Mouse (Mus musculus) heart, adult 10 weeks (tissue): ENCODE measurements around the gene Tmem106c. TPM values are rescaled to one million over a fixed set of nuclear protein-coding genes. Genes with fewer than 3 reads are reported as not detected.

Source experiments
- polyA plus RNA-seq: library from polyadenylated mRNA; stranded (reverse); fragments of 350-450 nt; fragmentation: Illumina TruSeq; extraction: RNeasy Lipid Tissue Mini Kit (QIAGEN cat#74804); gene quantifications from one replicate; pipeline ENCODE4 v1.2.3, GENCODE M21; 2014; ENCODE audit warnings: low read depth, low replicate concordance

Tmem106c gene
- polyA plus RNA-seq = 16.1 TPM

GRCm38 (mm10) chr15:97963989-97964835 lies at the start of gene Tmem106c:
Gene Tmem106c, plus strand, starts transcription at chr15:97964200.

GRCm38 (mm10) chr15:98003822-98004739 lies 40.1 kb downstream of the Tmem106c start, which contains the start of gene Col2a1:
Gene Col2a1, minus strand, starts transcription at chr15:98004695.

Other genes starting within 250 kb of the Tmem106c start
- gene Endou, start 232.9 kb upstream of the Tmem106c start, polyA plus RNA-seq = 2.2 TPM
- 32.2 TPM for gene Rapgef3, start 196.2 kb upstream of the Tmem106c start, polyA plus RNA-seq
- 73.2 TPM for gene Slc48a1, start 185.7 kb upstream of the Tmem106c start, polyA plus RNA-seq
- gene Hdac7, start 119.7 kb upstream of the Tmem106c start, polyA plus RNA-seq = 46.5 TPM
- gene Vdr, start 53.6 kb upstream of the Tmem106c start, polyA plus RNA-seq = 2.2 TPM
- not detected for gene Col2a1, start 40.5 kb downstream of the Tmem106c start, polyA plus RNA-seq
- 729 TPM for gene Pfkm, start 128.4 kb downstream of the Tmem106c start, polyA plus RNA-seq
- gene Senp1, start 129.5 kb downstream of the Tmem106c start, polyA plus RNA-seq = 10.9 TPM
- gene Asb8, start 201.4 kb downstream of the Tmem106c start, polyA plus RNA-seq = 96.2 TPM
- 0.42 TPM for gene Ccdc184, start 203.0 kb downstream of the Tmem106c start, polyA plus RNA-seq
- not detected for gene Olfr288, start 231.3 kb downstream of the Tmem106c start, polyA plus RNA-seq